Mouse (Mus musculus) brown adipose tissue, adult 24 weeks (tissue): ENCODE results near the gene Krt9. TPM values are rescaled to one million over a fixed set of nuclear protein-coding genes. Genes with fewer than 3 reads are reported as not detected.
"Not testable (repeated sequence)": the region's sequence is repeated elsewhere in the genome, so short reads cannot be mapped to it uniquely, and the experiment has no call there.

Source experiments
- H3K27ac ChIP-seq: fragments of 200-500 bp; replicated peaks from 2 replicates; pipeline ENCODE4 v1.5.1; 2012; ENCODE audit warnings: low read depth, mild to moderate bottlenecking, low read length
- H3K4me1 ChIP-seq: fragments of 200-500 bp; 2 replicates; pipeline ENCODE4 v1.6.1; 2012; ENCODE audit warnings: low read length, mixed read lengths; ENCODE audit not compliant: control insufficient read depth, insufficient read depth, insufficient read length
- H3K4me3 ChIP-seq: fragments of 200-500 bp; 2 replicates; pipeline ENCODE4 v1.5.1; 2012; ENCODE audit warnings: low read depth, mild to moderate bottlenecking, low read length, moderate library complexity; ENCODE audit not compliant: insufficient read depth
- polyA plus RNA-seq: library from polyadenylated mRNA; stranded (reverse); fragments of >200 nt; gene quantifications from 2 replicates; pipeline ENCODE4 v1.2.4, GENCODE M21; 2012; ENCODE audit not compliant: missing spikeins, insufficient read depth, insufficient read length

Gene Krt9
- polyA plus RNA-seq: not detected in 2 replicates

DNA sequence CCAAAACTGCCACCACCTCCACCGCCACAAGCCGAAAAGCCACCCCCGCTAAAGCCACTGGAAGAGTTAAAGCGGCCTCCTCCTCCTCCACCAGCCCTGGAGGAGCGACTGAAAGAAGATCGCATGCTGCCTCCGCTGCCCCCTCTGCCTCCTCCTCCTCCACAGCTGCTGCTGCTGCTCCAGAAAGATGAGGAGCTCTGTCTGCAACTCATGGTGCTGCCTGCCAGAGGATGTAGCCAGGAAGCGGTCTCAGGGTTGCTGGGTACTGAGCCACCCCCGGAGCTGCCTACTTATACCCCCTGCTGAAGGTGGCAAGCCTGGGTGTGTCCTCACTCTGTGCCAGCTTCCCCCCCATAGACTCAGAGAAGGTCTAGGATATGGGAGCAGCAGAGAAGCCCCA, at the start of gene Krt9:
TSS of gene Krt9 (minus strand) at position 255 of the 400 bp plus-strand sequence.
- Histone ChIP-seq H3K4me1 (no peaks in the 10 kb centered on the region), H3K27ac (no peak within 1 kb of the TSS), H3K4me3 (no peak within 1 kb of the TSS)

GRCm38 (mm10) chr11:100240272-100240671, 47.2 kb upstream of the Krt9 start:
- not testable (repeated sequence) for H3K4me1 ChIP-seq, H3K4me3 ChIP-seq, H3K27ac ChIP-seq

DNA sequence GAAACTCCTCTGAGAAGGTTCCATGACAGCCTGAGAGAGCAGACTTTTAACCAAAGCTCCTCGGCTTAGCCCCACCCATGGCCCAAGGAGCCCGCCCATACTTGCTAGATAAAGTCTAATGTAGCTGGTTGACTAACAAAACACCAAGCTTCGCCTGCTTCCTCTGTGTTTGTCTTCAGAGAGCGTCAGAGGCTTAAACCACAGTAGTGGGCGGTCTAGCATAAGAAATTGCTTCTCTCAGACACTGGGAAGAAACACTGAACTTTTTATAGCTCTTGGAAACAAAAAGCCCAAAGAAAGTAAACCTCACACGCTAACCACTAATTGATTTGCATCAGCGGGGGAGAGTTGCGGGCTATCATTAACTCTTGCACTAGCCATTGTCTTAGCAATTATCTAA, 28.7 kb upstream of the Krt9 start:
- Histone ChIP-seq H3K27ac (no peak overlapping the region), H3K4me1 (no peaks in the 10 kb centered on the region), H3K4me3 (no peak overlapping the region)

GRCm38 (mm10) chr11:100219304-100219703, 26.3 kb upstream of the Krt9 start:
- no peaks in the 10 kb centered on the region for H3K4me1 ChIP-seq
- no peak overlapping the region for H3K4me3 ChIP-seq
- H3K27ac ChIP-seq: no peak overlapping the region

- H3K4me1 ChIP-seq: no peaks in the 10 kb centered on the region
- H3K27ac ChIP-seq: no peak overlapping the region
- H3K4me3 ChIP-seq: no peak overlapping the region
These were observed 15.5 kb upstream of the Krt9 start for GRCm38 (mm10) chr11:100208542-100208941.

DNA sequence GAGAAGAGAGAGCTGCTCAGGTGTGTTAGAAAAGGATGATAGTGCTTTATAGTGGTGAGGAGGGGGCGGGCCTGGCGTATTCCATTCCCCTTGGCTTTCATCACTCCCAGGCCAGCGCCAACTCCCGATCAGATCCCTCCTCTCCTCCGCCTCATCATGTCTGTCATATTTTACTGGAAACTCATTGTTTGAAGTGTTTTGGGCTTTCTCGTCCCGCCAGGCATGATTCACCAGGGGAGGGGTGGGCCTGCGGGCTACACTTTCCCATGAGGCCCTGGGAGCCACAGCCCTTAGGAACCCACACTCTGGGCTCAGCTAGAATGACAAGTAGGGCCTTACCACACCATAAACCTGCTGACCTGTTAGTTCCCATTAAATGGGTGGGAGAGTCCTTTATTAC, 14.5 kb upstream of the Krt9 start, which contains the start of gene Krt14:
TSS of gene Krt14 (minus strand) at position 51 of the 400 bp plus-strand sequence.
- Histone ChIP-seq H3K4me3 (no peak within 1 kb of the TSS), H3K4me1 (no peaks in the 10 kb centered on the region), H3K27ac (no peak within 1 kb of the TSS)

DNA sequence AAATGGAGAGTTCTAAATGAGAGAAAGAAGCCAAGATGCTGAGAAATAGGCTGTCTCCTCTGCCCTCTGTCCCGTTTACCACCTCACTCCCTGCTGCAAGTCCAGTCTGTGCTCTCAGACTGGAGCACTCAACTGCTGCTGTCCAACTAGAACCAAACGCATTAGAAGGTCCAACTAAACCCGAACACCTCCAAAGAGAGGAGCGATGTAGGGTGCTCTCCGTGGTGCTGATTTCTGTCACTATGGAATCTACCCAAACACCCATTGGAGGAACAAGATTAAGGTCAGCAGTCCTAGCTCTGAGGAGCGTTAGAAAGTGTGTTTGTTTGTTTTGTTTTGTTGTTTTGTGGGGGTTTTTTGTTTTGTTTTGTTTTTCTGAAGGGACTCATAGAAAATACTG, 10.4 kb upstream of the Krt9 start:
- H3K4me3 ChIP-seq: no peak overlapping the region
- H3K4me1 ChIP-seq: no peaks in the 10 kb centered on the region
- no peak overlapping the region for H3K27ac ChIP-seq

DNA sequence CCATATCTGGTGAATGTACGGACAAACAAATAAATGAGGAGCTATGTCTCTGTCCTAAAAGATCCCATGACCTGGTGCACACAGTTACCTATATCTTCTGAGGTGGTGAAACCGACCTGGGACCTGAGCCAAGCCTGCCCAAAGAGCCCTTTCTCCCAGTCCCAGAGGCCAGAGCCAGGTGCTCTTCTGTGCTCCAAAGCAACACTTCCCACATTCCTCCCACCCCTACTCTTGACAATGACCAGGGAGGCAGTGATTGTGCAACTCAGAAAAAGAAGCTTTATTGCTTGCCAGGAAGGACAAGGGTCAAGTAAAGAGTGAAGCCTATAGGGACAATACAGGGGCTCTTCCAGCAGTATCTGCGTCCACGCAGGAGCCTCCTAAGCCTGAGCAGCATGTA, 9.9 kb upstream of the Krt9 start:
- no peak overlapping the region for H3K27ac ChIP-seq
- H3K4me3 ChIP-seq: no peak overlapping the region
- H3K4me1 ChIP-seq: no peaks in the 10 kb centered on the region

- Histone ChIP-seq H3K4me3 (no peak overlapping the region), H3K4me1 (no peaks in the 10 kb centered on the region), H3K27ac (no peak overlapping the region)
These were observed 7.2 kb upstream of the Krt9 start for GRCm38 (mm10) chr11:100200104-100200820.

DNA sequence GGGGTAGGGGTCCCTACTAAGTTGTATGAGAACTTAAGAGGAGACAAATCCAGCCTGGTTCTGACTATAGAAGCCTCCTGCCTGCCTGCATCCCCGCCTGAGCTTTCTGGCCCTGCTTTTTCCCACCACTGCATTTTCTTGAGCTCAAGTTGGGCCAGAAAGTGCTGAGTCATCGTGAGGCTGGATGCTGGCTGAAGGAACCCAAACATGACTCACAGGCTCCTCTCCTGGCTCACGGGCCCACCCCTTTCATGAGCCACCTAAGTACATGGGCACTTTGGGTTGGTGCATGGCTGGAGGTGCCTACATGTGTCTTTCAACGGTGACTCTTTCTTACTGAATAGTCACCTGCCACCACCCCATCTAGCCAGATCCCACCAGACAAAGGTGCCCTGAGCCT, 5.6 kb upstream of the Krt9 start:
- H3K27ac ChIP-seq: no peak overlapping the region
- no peak overlapping the region for H3K4me3 ChIP-seq
- no peaks in the 10 kb centered on the region for H3K4me1 ChIP-seq

DNA sequence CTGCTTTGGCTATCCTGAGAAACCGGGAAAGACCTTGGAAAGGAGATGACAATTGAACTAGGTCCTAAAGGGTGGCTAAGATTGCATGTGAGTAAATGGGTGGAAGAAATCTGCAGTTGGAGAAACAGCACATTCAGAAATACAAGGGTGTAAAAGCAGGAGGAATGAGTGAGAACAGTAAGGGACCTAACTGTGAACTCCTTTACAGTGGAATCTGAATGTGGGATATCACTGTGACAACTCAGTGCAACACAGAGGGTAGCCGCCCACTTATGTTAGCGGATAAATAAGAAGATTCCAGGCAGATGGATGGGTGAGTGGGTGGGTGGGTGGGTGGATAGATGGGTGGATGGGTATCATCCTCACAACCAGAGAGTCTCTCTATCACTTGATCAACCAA, 1.2 kb downstream of the Krt9 start:
- no peak overlapping the region for H3K4me3 ChIP-seq
- no peaks in the 10 kb centered on the region for H3K4me1 ChIP-seq

GRCm38 (mm10) chr11:100186736-100187135, 6.3 kb downstream of the Krt9 start:
- Histone ChIP-seq H3K4me3 (no peak overlapping the region), H3K4me1 (no peaks in the 10 kb centered on the region), H3K27ac (no peak overlapping the region)

More for the DNA sequence above, 1.2 kb downstream of the Krt9 start:
- H3K27ac ChIP-seq: no peak overlapping the region

DNA sequence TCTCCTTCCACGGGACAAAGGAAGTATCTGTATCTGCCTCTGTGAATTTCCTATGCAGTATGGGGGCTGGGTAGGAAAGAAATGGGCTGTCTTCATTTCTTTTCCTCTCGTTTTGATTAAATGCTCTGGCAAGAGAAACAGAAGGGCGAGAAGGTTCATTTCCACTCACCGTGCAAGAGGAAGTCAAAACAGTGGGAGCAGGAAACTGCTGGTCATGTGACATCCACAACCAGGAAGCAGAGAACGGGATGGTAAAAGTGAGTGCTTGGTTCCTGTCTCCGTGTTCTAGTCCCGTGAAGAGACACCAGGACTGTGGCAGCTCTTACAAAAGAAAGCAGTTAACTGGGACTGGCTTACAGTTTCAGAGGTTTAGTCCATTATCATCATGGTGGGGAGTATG, 11.3 kb downstream of the Krt9 start:
- Histone ChIP-seq H3K4me1 (no peaks in the 10 kb centered on the region), H3K27ac (no peak overlapping the region), H3K4me3 (no peak overlapping the region)

GRCm38 (mm10) chr11:100179260-100179659, 13.8 kb downstream of the Krt9 start:
- Histone ChIP-seq H3K27ac (no peak overlapping the region), H3K4me1 (no peaks in the 10 kb centered on the region), H3K4me3 (no peak overlapping the region)

GRCm38 (mm10) chr11:100178307-100178706, 14.7 kb downstream of the Krt9 start:
- no peak overlapping the region for H3K27ac ChIP-seq
- no peaks in the 10 kb centered on the region for H3K4me1 ChIP-seq
- H3K4me3 ChIP-seq: no peak overlapping the region

GRCm38 (mm10) chr11:100176791-100177190, 16.3 kb downstream of the Krt9 start:
- Histone ChIP-seq H3K27ac (no peak overlapping the region), H3K4me1 (no peaks in the 10 kb centered on the region), H3K4me3 (no peak overlapping the region)
